Mouse (Mus musculus) CH12.LX (cell line): ENCODE results near the gene Mul1. TPM values are rescaled to one million over a fixed set of nuclear protein-coding genes. Genes with fewer than 3 reads are reported as not detected.

Source experiments
- DNase-seq: peaks from one replicate; pipeline ENCODE4 v3.0.0-alpha.2; 2013; ENCODE audit errors: extremely low read depth
- H3K27ac ChIP-seq: 2 replicates; pipeline ENCODE4 v1.5.1; 2012; ENCODE audit warnings: low read depth, mild to moderate bottlenecking, control low read depth, moderate library complexity; ENCODE audit not compliant: insufficient read depth
- H3K27me3 ChIP-seq: replicated peaks from 2 replicates; pipeline ENCODE3; 2012; ENCODE audit warnings: inconsistent platforms
- H3K36me3 ChIP-seq, 2 experiments: replicated peaks in 1 of 2; 2 replicates each; pipeline versions ENCODE3 to v1.6.1; 2012; ENCODE audit warnings: inconsistent platforms in 1 of 2, low read length in 1 of 2, mild to moderate bottlenecking in 1 of 2, mixed read lengths in 1 of 2, moderate library complexity in 1 of 2; ENCODE audit not compliant: control insufficient read depth in 1 of 2, insufficient read depth in 1 of 2
- H3K4me1 ChIP-seq, 2 experiments: 2 replicates each; pipeline ENCODE4 v1.6.1; 2012; ENCODE audit warnings: inconsistent platforms in 1 of 2, moderate library complexity in 1 of 2; ENCODE audit not compliant: insufficient read depth in 2 of 2, control insufficient read depth in 1 of 2
- H3K4me2 ChIP-seq: 2 replicates; pipeline ENCODE4 v1.6.1; 2012; ENCODE audit warnings: low read depth, mild to moderate bottlenecking, control low read depth; ENCODE audit not compliant: poor library complexity, insufficient read depth, severe bottlenecking
- H3K4me3 ChIP-seq, 3 experiments: fragments of 150-350 bp in 1 of 3; sonication (generic) in 1 of 3; replicated peaks in 1 of 3; 2 replicates each; pipeline versions ENCODE3 to v1.5.1; 2011 to 2012; ENCODE audit warnings: low read depth in 2 of 3, low read length in 2 of 3, mild to moderate bottlenecking in 2 of 3, moderate library complexity in 2 of 3, control low read depth in 1 of 3, improper control_type of control experiment in 1 of 3, inconsistent platforms in 1 of 3, mixed read lengths in 1 of 3; ENCODE audit not compliant: poor library complexity in 1 of 3
- H3K79me2 ChIP-seq: replicated peaks from 2 replicates; pipeline ENCODE4 v1.6.1; 2012; ENCODE audit warnings: mild to moderate bottlenecking, moderate library complexity; ENCODE audit not compliant: control insufficient read depth, poor library complexity, insufficient read depth, severe bottlenecking; ENCODE audit errors: extremely low read depth
- H3K9ac ChIP-seq: 2 replicates; pipeline ENCODE4 v1.6.1; 2012; ENCODE audit warnings: low read depth, mild to moderate bottlenecking, control low read depth, moderate library complexity; ENCODE audit not compliant: insufficient read depth
- H3K9me3 ChIP-seq: replicated peaks from 2 replicates; pipeline ENCODE3; 2012; ENCODE audit warnings: low read length, inconsistent platforms, mixed read lengths
- ELF1 ChIP-seq: IDR thresholded peaks from 2 replicates; pipeline ENCODE4 v1.6.1; 2014; ENCODE audit warnings: low read depth, mild to moderate bottlenecking, inconsistent platforms, low read length, improper control_type of control experiment
- EP300 ChIP-seq: IDR thresholded peaks from 2 replicates; pipeline ENCODE4 v1.6.1; 2011; ENCODE audit warnings: low read length, improper control_type of control experiment
- GABPA ChIP-seq: IDR thresholded peaks from 2 replicates; pipeline ENCODE4 v1.6.1; 2012; ENCODE audit warnings: low read depth, low read length, improper control_type of control experiment, inconsistent platforms; ENCODE audit not compliant: insufficient replicate concordance
- HCFC1 ChIP-seq: IDR thresholded peaks from 2 replicates; pipeline ENCODE4 v1.6.1; 2012; ENCODE audit warnings: low read depth, mild to moderate bottlenecking, inconsistent platforms, low read length, improper control_type of control experiment
- IRF4 ChIP-seq: IDR thresholded peaks from 2 replicates; pipeline ENCODE4 v1.6.1; 2014; ENCODE audit warnings: low read depth, mild to moderate bottlenecking, inconsistent platforms, low read length, improper control_type of control experiment
- JUN ChIP-seq: IDR thresholded peaks from 2 replicates; pipeline ENCODE4 v1.6.1; 2011; ENCODE audit warnings: low read depth, mild to moderate bottlenecking, low read length, improper control_type of control experiment, moderate library complexity; ENCODE audit not compliant: insufficient read depth
- JUND ChIP-seq: conservative IDR thresholded peaks from 2 replicates; pipeline ENCODE4 v1.6.1; 2011; ENCODE audit warnings: low read depth, low read length, improper control_type of control experiment
- MAFK ChIP-seq: IDR thresholded peaks from 2 replicates; pipeline ENCODE4 v1.6.1; 2011; ENCODE audit warnings: low read length, improper control_type of control experiment; ENCODE audit not compliant: insufficient replicate concordance
- MAX ChIP-seq: IDR thresholded peaks from 2 replicates; pipeline ENCODE4 v1.6.1; 2011; ENCODE audit warnings: low read length, improper control_type of control experiment
- MAZ ChIP-seq: IDR thresholded peaks from 2 replicates; pipeline ENCODE4 v1.6.1; 2012; ENCODE audit warnings: low read depth, mild to moderate bottlenecking, inconsistent platforms, low read length, improper control_type of control experiment, moderate library complexity
- MXI1 ChIP-seq: IDR thresholded peaks from 2 replicates; pipeline ENCODE4 v1.6.1; 2011; ENCODE audit warnings: mild to moderate bottlenecking, low read depth, low read length, improper control_type of control experiment
- NRF1 ChIP-seq: IDR thresholded peaks from 2 replicates; pipeline ENCODE4 v1.6.1; 2014; ENCODE audit warnings: low read depth, mild to moderate bottlenecking, inconsistent platforms, low read length, improper control_type of control experiment, moderate library complexity
- PAX5 ChIP-seq: IDR thresholded peaks from 2 replicates; pipeline ENCODE4 v1.6.1; 2012; ENCODE audit warnings: low read length, inconsistent platforms, mixed read lengths
- POLR2AphosphoS2 ChIP-seq: IDR thresholded peaks from 2 replicates; pipeline ENCODE4 v1.6.1; 2011; ENCODE audit warnings: low read depth, low read length, improper control_type of control experiment
- TCF12 ChIP-seq: IDR thresholded peaks from 2 replicates; pipeline ENCODE4 v1.6.1; 2014; ENCODE audit warnings: low read depth, mild to moderate bottlenecking, inconsistent platforms, low read length, improper control_type of control experiment
- UBTF ChIP-seq: IDR thresholded peaks from 2 replicates; pipeline ENCODE4 v1.6.1; 2012; ENCODE audit warnings: low read depth, mild to moderate bottlenecking, inconsistent platforms, low read length, improper control_type of control experiment, moderate library complexity
- USF2 ChIP-seq: conservative IDR thresholded peaks from 2 replicates; pipeline ENCODE4 v1.6.1; 2011; ENCODE audit warnings: low read depth, low read length, improper control_type of control experiment
- ZMIZ1 ChIP-seq: IDR thresholded peaks from 2 replicates; pipeline ENCODE4 v1.6.1; 2012; ENCODE audit warnings: low read depth, mild to moderate bottlenecking, inconsistent platforms, low read length, improper control_type of control experiment
- ZNF384 ChIP-seq: IDR thresholded peaks from 2 replicates; pipeline ENCODE4 v1.6.1; 2012; ENCODE audit warnings: low read depth, low read length, improper control_type of control experiment, inconsistent platforms
- dilution Hi-C: fragments of 300-500 bp; cut with MboI; formaldehyde crosslinking; loops from 2 replicates; pipeline ENCODE4 v1.14.3; 2020; ENCODE audit warnings: low sequenced_read_pairs; ENCODE audit not compliant: extremely low pct_unique_long_range_greater_than_20kb, extremely low pct_ligation_motif_present
- in situ Hi-C: fragments of 300-500 bp; cut with MboI; formaldehyde crosslinking; loops from 3 replicates; pipeline ENCODE4 v1.14.3; 2019; ENCODE audit warnings: low sequenced_read_pairs, low pct_ligation_motif_present, low pct_unique_long_range_greater_than_20kb, mixed read lengths
- polyA plus RNA-seq: library from polyadenylated mRNA; unstranded; fragments of >175 nt; gene quantifications from 2 replicates; pipeline ENCODE4 v1.2.1, GENCODE M21; 2012; ENCODE audit warnings: low read depth; ENCODE audit not compliant: insufficient read length
- total RNA-seq, 2 experiments: library from RNA; depleted of rRNA; stranded (reverse); fragments of 300-350 nt in 1 of 2; fragments of >200 nt in 1 of 2; gene quantifications; 2 replicates each; pipeline ENCODE4 v1.2.3; 2012 to 2014

Mul1 gene
- total and polyA plus RNA-seq, 3 experiments, result 10.2 to 20.2 (median 12.3) TPM

DNA sequence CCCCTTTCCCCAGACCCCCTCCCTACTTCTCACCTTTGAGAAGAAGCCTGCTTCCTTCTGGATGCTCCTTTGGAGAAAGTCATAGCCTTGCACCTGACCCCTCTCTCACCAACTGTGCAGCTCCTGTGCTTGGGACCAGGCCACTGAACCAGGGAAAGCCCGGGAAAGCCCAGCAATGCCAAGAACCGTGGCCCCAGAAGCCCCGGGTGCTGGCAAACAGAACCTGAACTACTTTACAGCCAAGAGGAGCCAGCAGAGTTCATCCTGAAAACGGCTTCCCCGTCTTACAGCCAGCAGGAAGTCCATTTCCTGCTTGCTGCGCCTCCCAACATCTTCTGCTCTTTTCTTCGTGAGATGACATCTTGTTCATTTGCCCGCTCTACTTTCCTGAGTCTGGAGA, 48.2 kb downstream of the Mul1 start:
- in situ Hi-C loops, result no loop called here
- TF ChIP-seq ELF1 (no peak), PAX5 (no peak), IRF4 (no peak), JUND (no peak), UBTF (no peak), MAFK (no peak)
- TF ChIP-seq, all 38 proteins: peak for 0
- Histone ChIP-seq H3K79me2 (no peaks in the 10 kb centered on the region), H3K27ac (no peak overlapping the region), H3K4me3 (no peak overlapping the region), H3K4me1 (no peaks in the 10 kb centered on the region), H3K9me3 (peaks cover 7% of the 10 kb centered on the region), H3K9ac (no peak overlapping the region), H3K27me3 (peaks cover 87% of the 10 kb centered on the region), H3K36me3 (no peaks in the 10 kb centered on the region), H3K4me2 (no peak overlapping the region)
- dilution Hi-C loops, result no loop called here
- DNase-seq, result no peak

- TF ChIP-seq MXI1 (no peak), JUN (no peak), HCFC1 (no peak), GABPA (no peak), ZNF384 (no peak), EP300 (no peak), USF2 (no peak), TCF12 (no peak), ELF1 (no peak), MAX (no peak), POLR2AphosphoS2 (no peak), NRF1 (no peak), ZMIZ1 (no peak), MAZ (no peak)
- in situ Hi-C loops (no loop called here), dilution Hi-C loops (no loop called here)
- Histone ChIP-seq H3K4me2 (no peak overlapping the region), H3K4me3 (no peak overlapping the region), H3K27me3 (peaks cover 83% of the 10 kb centered on the region), H3K4me1 (peaks cover 0 to under 1% of the 10 kb centered on the region in 2 experiments; a peak in 1 of 4 replicates), H3K9ac (no peak overlapping the region), H3K9me3 (peaks cover 7% of the 10 kb centered on the region), H3K36me3 (no peaks in the 10 kb centered on the region), H3K27ac (no peak overlapping the region), H3K79me2 (no peaks in the 10 kb centered on the region)
- DNase-seq, result no peak
Measured at GRCm38 (mm10) chr4:138488241-138488640, 53.8 kb downstream of the Mul1 start.
